Mouse (Mus musculus): ENCODE measurements at regions not wholly inside any gene's neighbourhood (a gene's known extent, or its start where the extent isn't known, plus 50 kb on each side); places are given as distances from the start of the nearest gene placed in this dataset.

DNA sequence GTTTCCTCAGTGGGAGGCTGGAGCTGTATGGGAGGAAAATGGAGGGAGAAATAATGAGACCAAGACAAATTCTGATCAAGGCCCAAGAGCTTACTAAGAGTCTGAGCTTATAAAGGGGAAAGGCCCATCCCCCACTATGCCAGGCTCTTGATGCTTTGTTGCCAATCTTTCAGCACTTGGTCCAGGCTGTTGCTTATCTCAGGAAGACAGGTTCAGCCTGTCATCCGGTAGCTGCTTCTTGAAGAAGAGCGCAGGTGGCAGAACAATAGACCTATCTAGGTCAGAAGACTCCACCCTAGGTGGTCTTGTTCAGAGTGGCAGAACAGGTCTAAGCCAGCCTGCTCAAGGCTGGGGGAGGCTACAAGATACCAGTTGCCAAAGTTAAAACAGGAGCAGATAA, 466.2 kb upstream of the Tbl1xr1 start:
- TF ChIP-seq POLR2A (IDR thresholded peaks at IDR 0.05; ENCODE audit: borderline replicate concordance, low read depth, low read length) (no peak), CTCF (IDR thresholded peaks at IDR 0.05; ENCODE audit: low read depth, low read length) (no peak)
